In genomic region chr12:79103773-79104172, GRCm38 (mm10) we compare ENCODE assay signal across 12 mouse cellular contexts. TPM values are rescaled to one million over a fixed set of nuclear protein-coding genes. Genes with fewer than 3 reads are reported as not detected.
DNase-seq lines count a peak whose midpoint lies in the region.
"Had no signal": no experiment of that assay in that cellular context is flagged by ENCODE, and none has a peak within 500 bp of the region (broad histone marks: within the 10 kb centered on the region; RNA-seq: fewer than 3 reads in every experiment).

No protein-coding gene starts in this region.

- intact Hi-C loops in left cerebral cortex, postnatal 36 days (cut with DNase I), result no loop called here

- peak; percentile 19 for DNase-seq in ovary, adult 18-20 months (ENCODE audit: low spot score)
- DNase-seq in ovary, postnatal 36 days (ENCODE audit: low spot score), result no peak
- DNase-seq in kidney, postnatal 14 days, result peak; percentile 73
- peak; percentile 46 for DNase-seq in lung, postnatal 10 days
- no peak for DNase-seq in left cerebral cortex, postnatal 36 days (ENCODE audit: low spot score in 2 of 2)
- no peak for DNase-seq in embryo, embryonic 9.5 days (ENCODE audit: extremely low spot score)
- DNase-seq in cerebellum, adult 11-12 months, result no peak
- DNase-seq: adrenal gland, postnatal 10 days; cerebellum, adult 8-10 months; left cerebral cortex, postnatal 4 days; thymus, postnatal 4 days had no signal

RNA-seq across cellular contexts. Expression of gene Pigh, which starts 14.3 kb away (rescaled TPM):
- total RNA-seq in left cerebral cortex, postnatal 36 days (2021), result 10 to 100 TPM in 1 of 2 experiments, 1 to 10 TPM in 1; 9.3 to 10.8 TPM

RNA-seq across cellular contexts. Expression of gene Arg2, which starts 26.8 kb away (rescaled TPM):
- 1 to 10 TPM; 2.9 to 3.0 TPM for total RNA-seq in left cerebral cortex, postnatal 36 days (2021)
- total RNA-seq: MEL had no signal

Comparison
In these comparisons a context has a peak if more than half of its experiments do, and no peak if none do; other contexts are left out.
1. DNase-seq: peak in ovary, adult 18-20 months (single experiment), kidney, postnatal 14 days (single experiment) and lung, postnatal 10 days (single experiment); none in ovary, postnatal 36 days (single experiment), left cerebral cortex, postnatal 36 days (0 of 2), embryo, embryonic 9.5 days (single experiment) and cerebellum, adult 11-12 months (single experiment).